Mouse (Mus musculus): ENCODE data around the gene Bora. TPM values are rescaled to one million over a fixed set of nuclear protein-coding genes. Genes with fewer than 3 reads are reported as not detected.

Bora gene
- polyA plus RNA-seq, 1 experiment from 2014 or later = 9.3 TPM

DNA sequence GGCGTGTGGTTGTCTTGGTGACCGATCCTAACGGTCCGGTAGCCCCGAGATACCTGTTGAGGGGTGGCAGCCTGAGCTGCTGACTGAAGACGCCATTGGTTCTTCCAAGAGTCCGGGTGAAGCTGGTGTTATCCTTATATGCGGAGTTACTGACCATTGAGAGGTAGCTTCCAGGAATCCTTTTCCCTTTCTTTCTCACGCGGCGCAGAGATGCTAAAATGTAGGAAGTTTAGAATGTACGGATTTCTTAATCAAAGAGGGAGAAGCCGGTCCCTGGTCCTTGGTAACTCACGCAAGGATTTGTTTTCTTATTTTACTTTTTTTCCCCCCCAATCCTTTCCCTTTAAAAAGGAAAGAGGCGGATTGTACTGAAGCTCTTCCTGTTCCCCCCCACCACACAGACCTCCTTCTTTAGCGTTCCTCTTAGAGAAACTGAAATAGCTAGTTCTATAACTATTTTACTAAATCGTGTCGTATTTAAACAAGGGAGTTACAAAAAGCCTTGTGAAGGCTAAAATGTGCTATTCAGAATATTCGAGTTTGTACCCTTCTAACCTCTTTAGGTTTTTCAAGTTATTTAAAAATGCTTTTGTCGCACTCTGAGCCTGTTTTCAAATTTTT, 54.1 kb downstream of the Bora start:
- ATAC-seq = peak; percentile 19; the same call in 1 of the 2 replicates
- H3K27me3 ChIP-seq (ENCODE audit: control insufficient read depth, insufficient read depth, low read depth, low read length) = no peaks in the 10 kb centered on the region
- H3K27ac ChIP-seq (ENCODE audit: low read length) = no peak overlapping the region
- 7% methylated on average over 20 of the region's 20 CpGs for WGBS
- H3K4me2 ChIP-seq (ENCODE audit: low read length) = peak overlapping the region; percentile 71
- peak overlapping the region; percentile 94 for H3K4me3 ChIP-seq (ENCODE audit: low read depth, low read length)
- H3K9ac ChIP-seq (ENCODE audit: low read depth, low read length) = peak overlapping the region; percentile 69
- no peaks in the 10 kb centered on the region for H3K9me3 ChIP-seq (replicated peaks; ENCODE audit: control insufficient read depth, low read length, poor library complexity, severe bottlenecking)
- H3K36me3 ChIP-seq (ENCODE audit: control insufficient read depth, insufficient read depth, low read length) = peaks cover 15% of the 10 kb centered on the region
- H3K4me1 ChIP-seq (ENCODE audit: control insufficient read depth, insufficient read depth, low read length) = peaks cover 14% of the 10 kb centered on the region

- H3K4me1 ChIP-seq (ENCODE audit: control insufficient read depth, insufficient read depth, low read length) = peaks cover 14% of the 10 kb centered on the region
- H3K4me3 ChIP-seq (ENCODE audit: low read depth, low read length) = no peak overlapping the region
- H3K27me3 ChIP-seq (ENCODE audit: control insufficient read depth, insufficient read depth, low read depth, low read length) = no peaks in the 10 kb centered on the region
- H3K36me3 ChIP-seq (ENCODE audit: control insufficient read depth, insufficient read depth, low read length) = peaks cover 13% of the 10 kb centered on the region
- 98% methylated on average over 4 of the region's 4 CpGs for WGBS
- H3K9me3 ChIP-seq (replicated peaks; ENCODE audit: control insufficient read depth, low read length, poor library complexity, severe bottlenecking) = no peaks in the 10 kb centered on the region
- no peak overlapping the region for H3K4me2 ChIP-seq (ENCODE audit: low read length)
- H3K27ac ChIP-seq (ENCODE audit: low read length) = no peak overlapping the region
- H3K9ac ChIP-seq (ENCODE audit: low read depth, low read length) = no peak overlapping the region
- no peak for ATAC-seq
These were observed 57.0 kb downstream of the Bora start for GRCm38 (mm10) chr14:99103050-99103449.

- Histone ChIP-seq H3K4me1 (ENCODE audit: control insufficient read depth, insufficient read depth, low read length) (peaks cover 7% of the 10 kb centered on the region), H3K36me3 (ENCODE audit: control insufficient read depth, insufficient read depth, low read length) (peaks cover 22% of the 10 kb centered on the region), H3K4me2 (ENCODE audit: low read length) (no peak overlapping the region), H3K27me3 (ENCODE audit: control insufficient read depth, insufficient read depth, low read depth, low read length) (no peaks in the 10 kb centered on the region), H3K27ac (ENCODE audit: low read length) (no peak overlapping the region), H3K4me3 (ENCODE audit: low read depth, low read length) (no peak overlapping the region), H3K9ac (ENCODE audit: low read depth, low read length) (no peak overlapping the region), H3K9me3 (replicated peaks; ENCODE audit: control insufficient read depth, low read length, poor library complexity, severe bottlenecking) (no peaks in the 10 kb centered on the region)
- WGBS = 94% methylated on average over 6 of the region's 6 CpGs
- no peak for ATAC-seq
These were observed 58.6 kb downstream of the Bora start for GRCm38 (mm10) chr14:99104542-99105123.

- Histone ChIP-seq H3K27me3 (ENCODE audit: control insufficient read depth, insufficient read depth, low read depth, low read length) (no peaks in the 10 kb centered on the region), H3K36me3 (ENCODE audit: control insufficient read depth, insufficient read depth, low read length) (peaks cover 24% of the 10 kb centered on the region), H3K9ac (ENCODE audit: low read depth, low read length) (no peak overlapping the region), H3K4me3 (ENCODE audit: low read depth, low read length) (no peak overlapping the region), H3K27ac (ENCODE audit: low read length) (no peak overlapping the region), H3K4me2 (ENCODE audit: low read length) (no peak overlapping the region), H3K4me1 (ENCODE audit: control insufficient read depth, insufficient read depth, low read length) (no peaks in the 10 kb centered on the region), H3K9me3 (replicated peaks; ENCODE audit: control insufficient read depth, low read length, poor library complexity, severe bottlenecking) (no peaks in the 10 kb centered on the region)
- WGBS = 94% methylated on average over 2 of the region's 2 CpGs
- ATAC-seq = no peak
These were observed 60.6 kb downstream of the Bora start for GRCm38 (mm10) chr14:99106671-99107070.

DNA sequence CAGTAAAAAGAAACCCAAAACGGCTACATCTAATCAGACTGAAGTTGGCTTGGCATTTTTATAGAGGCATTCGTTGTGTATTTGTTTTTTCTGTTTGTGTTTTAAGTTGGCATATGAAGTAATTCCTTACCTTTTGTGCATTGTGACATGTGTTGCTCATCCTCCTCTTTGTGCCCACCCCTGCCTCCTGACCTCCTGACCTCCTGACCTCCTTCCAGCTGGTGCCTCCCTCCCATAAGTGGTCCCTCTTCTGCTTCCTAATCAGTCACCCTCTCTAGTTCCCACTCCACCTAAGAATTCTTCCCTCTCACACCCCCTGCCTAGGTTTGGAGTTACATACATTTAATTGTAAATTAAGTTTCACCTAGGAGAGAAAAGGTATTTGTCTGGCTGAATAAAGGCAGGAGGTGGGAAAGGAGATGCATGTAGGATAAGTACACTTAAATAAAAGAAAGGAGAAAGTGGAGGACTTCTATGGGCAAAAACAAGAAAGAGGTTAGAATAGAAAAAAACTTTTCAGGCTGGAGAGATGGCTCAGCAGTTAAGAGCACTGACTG, 61.7 kb downstream of the Bora start:
- no peaks in the 10 kb centered on the region for H3K9me3 ChIP-seq (replicated peaks; ENCODE audit: control insufficient read depth, low read length, poor library complexity, severe bottlenecking)
- WGBS = 92% methylated on average over 2 of the region's 2 CpGs

GRCm38 (mm10) chr14:99108762-99109161, 62.7 kb downstream of the Bora start:
- Histone ChIP-seq H3K27ac (ENCODE audit: low read length) (no peak overlapping the region), H3K4me1 (ENCODE audit: control insufficient read depth, insufficient read depth, low read length) (no peaks in the 10 kb centered on the region), H3K27me3 (ENCODE audit: control insufficient read depth, insufficient read depth, low read depth, low read length) (no peaks in the 10 kb centered on the region), H3K4me3 (ENCODE audit: low read depth, low read length) (no peak overlapping the region), H3K36me3 (ENCODE audit: control insufficient read depth, insufficient read depth, low read length) (peaks cover 21% of the 10 kb centered on the region), H3K9me3 (replicated peaks; ENCODE audit: control insufficient read depth, low read length, poor library complexity, severe bottlenecking) (no peaks in the 10 kb centered on the region), H3K9ac (ENCODE audit: low read depth, low read length) (no peak overlapping the region), H3K4me2 (ENCODE audit: low read length) (no peak overlapping the region)
- 92% methylated on average over 6 of the region's 6 CpGs for WGBS
- ATAC-seq = no peak

More for the DNA sequence above, 61.7 kb downstream of the Bora start:
- no peak for ATAC-seq
- H3K27me3 ChIP-seq (ENCODE audit: control insufficient read depth, insufficient read depth, low read depth, low read length) = no peaks in the 10 kb centered on the region
- H3K36me3 ChIP-seq (ENCODE audit: control insufficient read depth, insufficient read depth, low read length) = peaks cover 23% of the 10 kb centered on the region
- no peak overlapping the region for H3K4me3 ChIP-seq (ENCODE audit: low read depth, low read length)
- no peak overlapping the region for H3K4me2 ChIP-seq (ENCODE audit: low read length)
- no peak overlapping the region for H3K9ac ChIP-seq (ENCODE audit: low read depth, low read length)
- H3K4me1 ChIP-seq (ENCODE audit: control insufficient read depth, insufficient read depth, low read length) = no peaks in the 10 kb centered on the region
- H3K27ac ChIP-seq (ENCODE audit: low read length) = no peak overlapping the region

GRCm38 (mm10) chr14:99117576-99117975, 71.6 kb downstream of the Bora start:
- Histone ChIP-seq H3K27ac (ENCODE audit: low read length) (no peak overlapping the region), H3K4me1 (ENCODE audit: control insufficient read depth, insufficient read depth, low read length) (no peaks in the 10 kb centered on the region), H3K9me3 (replicated peaks; ENCODE audit: control insufficient read depth, low read length, poor library complexity, severe bottlenecking) (no peaks in the 10 kb centered on the region), H3K27me3 (ENCODE audit: control insufficient read depth, insufficient read depth, low read depth, low read length) (no peaks in the 10 kb centered on the region), H3K9ac (ENCODE audit: low read depth, low read length) (no peak overlapping the region), H3K4me3 (ENCODE audit: low read depth, low read length) (no peak overlapping the region), H3K36me3 (ENCODE audit: control insufficient read depth, insufficient read depth, low read length) (peaks cover 20% of the 10 kb centered on the region), H3K4me2 (ENCODE audit: low read length) (no peak overlapping the region)
- 84% methylated on average over 4 of the region's 4 CpGs for WGBS
- ATAC-seq = no peak

- Histone ChIP-seq H3K27me3 (ENCODE audit: control insufficient read depth, insufficient read depth, low read depth, low read length) (no peaks in the 10 kb centered on the region), H3K4me1 (ENCODE audit: control insufficient read depth, insufficient read depth, low read length) (no peaks in the 10 kb centered on the region), H3K4me2 (ENCODE audit: low read length) (no peak overlapping the region), H3K27ac (ENCODE audit: low read length) (no peak overlapping the region), H3K9me3 (replicated peaks; ENCODE audit: control insufficient read depth, low read length, poor library complexity, severe bottlenecking) (no peaks in the 10 kb centered on the region), H3K9ac (ENCODE audit: low read depth, low read length) (no peak overlapping the region), H3K36me3 (ENCODE audit: control insufficient read depth, insufficient read depth, low read length) (peaks cover 5% of the 10 kb centered on the region; the same call in 1 of the 2 replicates), H3K4me3 (ENCODE audit: low read depth, low read length) (no peak overlapping the region)
- ATAC-seq = no peak
- 89% methylated on average over 11 of the region's 11 CpGs for WGBS
These were observed 75.7 kb downstream of the Bora start for GRCm38 (mm10) chr14:99121584-99122339.

GRCm38 (mm10) chr14:99124076-99124475, 78.1 kb downstream of the Bora start:
- no peaks in the 10 kb centered on the region for H3K9me3 ChIP-seq (replicated peaks; ENCODE audit: control insufficient read depth, low read length, poor library complexity, severe bottlenecking)
- no peak overlapping the region for H3K4me2 ChIP-seq (ENCODE audit: low read length)
- no peaks in the 10 kb centered on the region for H3K4me1 ChIP-seq (ENCODE audit: control insufficient read depth, insufficient read depth, low read length)
- no peaks in the 10 kb centered on the region for H3K27me3 ChIP-seq (ENCODE audit: control insufficient read depth, insufficient read depth, low read depth, low read length)
- WGBS = 91% methylated on average over 4 of the region's 4 CpGs
- H3K27ac ChIP-seq (ENCODE audit: low read length) = no peak overlapping the region
- 0 out of 2 replicates have a peak, but pooled peaks cover 3% of the 10 kb centered on the region for H3K36me3 ChIP-seq (ENCODE audit: control insufficient read depth, insufficient read depth, low read length)
- no peak overlapping the region for H3K9ac ChIP-seq (ENCODE audit: low read depth, low read length)
- ATAC-seq = no peak
- no peak overlapping the region for H3K4me3 ChIP-seq (ENCODE audit: low read depth, low read length)
